Mouse (Mus musculus): Measurements from ENCODE around the gene Mtch1.
"Not testable (repeated sequence)": the region's sequence is repeated elsewhere in the genome, so short reads cannot be mapped to it uniquely, and the experiment has no call there.

Gene Mtch1

DNA sequence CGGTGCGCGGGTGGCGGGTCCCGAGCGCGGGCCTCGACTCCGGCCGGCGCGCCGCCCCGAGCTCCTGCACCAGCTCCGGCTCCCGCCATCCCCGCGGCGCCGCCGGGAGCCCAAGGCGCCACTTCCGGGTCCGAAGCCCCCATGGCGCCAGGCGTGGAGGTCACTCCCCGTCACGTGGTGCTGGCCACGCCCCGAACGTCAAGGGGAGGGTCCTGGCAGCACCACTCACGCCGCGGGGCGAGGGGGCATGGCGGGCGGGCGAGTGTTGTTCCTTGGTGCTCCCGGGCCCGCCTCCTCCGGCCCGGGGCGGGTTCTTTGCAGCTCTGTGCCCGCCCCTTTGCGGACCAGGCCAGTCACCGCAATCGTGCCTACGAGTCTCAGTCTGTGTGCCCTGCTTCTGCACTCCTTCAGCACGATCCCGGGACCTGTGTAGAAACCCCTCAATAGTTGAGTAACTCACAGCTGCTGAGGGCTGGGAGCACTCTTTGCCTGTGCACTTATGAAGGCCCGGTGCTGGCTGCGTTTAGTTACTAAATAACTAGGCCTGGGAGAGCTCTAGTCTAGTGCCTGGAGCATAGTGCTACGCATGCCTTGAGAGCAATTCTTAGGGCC lies at the start of gene Mtch1:
Mtch1 (minus strand) TSS at position 290 of the 612 bp plus-strand sequence.
- DNase-seq (ENCODE audit: low spot score): peak; percentile 97

GRCm38 (mm10) chr17:29396821-29397242 lies 49.1 kb upstream of the Mtch1 start:
- DNase-seq (ENCODE audit: low spot score): peak; percentile 87

GRCm38 (mm10) chr17:29396056-29396799 lies 48.5 kb upstream of the Mtch1 start:
- no peak for DNase-seq (ENCODE audit: low spot score)

DNA sequence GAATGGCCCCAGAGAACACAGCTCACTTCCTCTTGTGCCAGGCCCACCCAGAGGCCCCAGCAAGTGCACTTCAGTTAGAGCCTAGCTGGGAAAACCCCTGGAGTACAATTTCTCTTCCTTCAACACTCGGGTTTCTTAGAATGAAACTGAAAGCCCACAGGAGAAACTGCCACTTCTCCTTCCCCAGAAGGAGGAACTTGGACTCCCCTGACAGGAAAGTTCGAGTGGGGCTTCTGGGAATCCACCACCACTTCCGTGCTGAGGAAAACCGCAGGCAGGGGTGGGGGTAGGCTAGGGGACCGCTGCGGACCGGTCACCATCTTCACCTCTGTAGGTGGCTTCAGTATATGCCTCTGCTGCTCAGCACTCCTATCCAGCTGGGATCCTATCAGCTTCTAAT lies 47.6 kb upstream of the Mtch1 start:
- peak; percentile 21 for DNase-seq (ENCODE audit: low spot score)

DNA sequence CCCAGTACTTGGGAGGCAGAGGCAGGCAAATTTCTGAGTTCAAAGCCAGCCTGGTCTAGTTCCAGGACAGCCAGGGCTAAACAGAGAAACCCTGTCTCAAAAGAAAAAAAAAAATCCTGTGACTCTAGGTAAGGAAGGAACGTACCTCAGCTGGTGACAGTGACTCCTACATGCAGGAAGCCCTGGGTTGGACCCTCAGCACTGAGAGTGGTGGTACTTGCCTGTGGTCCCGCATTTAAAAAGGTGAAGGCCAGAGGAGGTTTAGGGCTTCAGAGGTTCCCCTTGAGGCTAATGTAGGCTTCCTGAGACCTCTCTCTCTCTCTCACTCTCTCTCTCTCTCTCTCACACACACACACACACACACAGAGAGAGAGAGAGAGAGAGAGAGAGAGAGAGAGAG lies 47.0 kb upstream of the Mtch1 start:
- DNase-seq (ENCODE audit: low spot score): not testable (repeated sequence)

GRCm38 (mm10) chr17:29394106-29394760 lies 46.5 kb upstream of the Mtch1 start:
- no peak for DNase-seq (ENCODE audit: low spot score)

- no peak for DNase-seq (ENCODE audit: low spot score)
Observed at GRCm38 (mm10) chr17:29393335-29394089, 45.8 kb upstream of the Mtch1 start.

GRCm38 (mm10) chr17:29391280-29391679 lies 43.5 kb upstream of the Mtch1 start:
- no peak for DNase-seq (ENCODE audit: low spot score)

- DNase-seq (ENCODE audit: low spot score): no peak
Observed at GRCm38 (mm10) chr17:29388978-29389377, 41.2 kb upstream of the Mtch1 start.

DNA sequence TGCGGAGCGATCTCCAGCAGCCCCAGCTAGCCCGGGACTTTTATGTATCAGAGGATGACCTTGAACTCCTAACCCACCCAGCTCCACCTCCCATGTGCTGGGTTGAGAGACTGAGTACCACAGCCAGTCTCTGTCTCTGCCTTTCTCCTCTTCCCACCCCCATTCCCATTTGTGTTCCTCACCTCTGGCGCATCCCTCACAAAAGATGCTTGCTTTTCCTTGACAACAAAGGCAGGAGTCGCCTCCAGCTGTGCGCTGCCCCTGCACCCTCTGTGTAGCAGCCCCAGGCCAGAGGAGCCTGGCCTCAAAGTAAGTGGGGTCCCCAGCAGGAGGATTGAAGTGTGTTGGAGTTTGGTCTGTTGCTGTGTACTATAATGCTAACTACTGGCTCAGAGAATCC lies 38.0 kb upstream of the Mtch1 start:
- DNase-seq (ENCODE audit: low spot score): no peak

DNA sequence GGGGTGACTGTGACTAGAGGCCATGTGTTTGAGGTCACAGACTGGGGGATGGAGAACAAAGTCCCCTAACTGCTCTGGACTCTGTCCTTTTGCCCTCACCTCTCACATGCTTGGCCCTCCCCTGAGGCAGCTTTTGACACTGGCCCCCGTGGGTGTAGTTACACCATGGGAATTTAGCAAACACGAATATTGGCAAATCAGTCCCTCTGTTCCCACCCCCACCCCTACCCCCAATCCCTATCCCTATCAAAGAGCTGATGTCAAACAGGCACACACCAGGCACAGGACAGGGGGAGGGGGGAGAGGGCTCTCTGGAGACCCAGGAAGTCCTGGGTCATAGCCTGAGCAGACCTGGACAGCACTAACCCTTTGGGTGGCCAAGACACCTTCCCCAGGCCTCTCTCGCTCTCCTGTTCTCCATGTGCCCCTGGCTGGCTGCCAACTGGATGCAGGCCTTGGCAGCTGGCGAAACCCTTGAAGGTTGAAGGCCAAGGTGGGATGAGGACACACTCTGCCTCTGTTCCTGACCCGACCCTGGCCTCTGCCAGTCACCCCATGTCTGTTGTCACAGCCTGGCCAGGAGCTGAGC lies 37.2 kb upstream of the Mtch1 start:
- DNase-seq (ENCODE audit: low spot score): no peak

DNA sequence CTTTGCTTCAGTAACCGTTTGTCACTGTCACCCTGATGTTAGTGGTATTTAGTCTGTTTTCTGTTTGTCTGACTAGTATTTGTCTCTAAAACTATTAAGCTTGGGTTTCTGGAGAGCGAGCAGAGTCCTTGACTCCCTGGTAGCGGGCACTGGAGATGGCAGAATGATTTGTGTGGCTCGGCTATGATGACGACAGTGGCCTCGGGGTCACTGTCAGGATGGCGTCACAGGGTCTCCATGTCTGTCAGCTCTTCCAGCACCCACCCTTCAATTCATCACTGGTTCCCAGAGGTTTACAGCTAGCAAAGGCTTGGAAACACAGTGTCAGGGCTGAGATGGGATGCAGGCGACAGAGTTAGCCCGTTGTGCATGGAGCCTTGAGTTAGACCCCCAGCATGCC lies 36.2 kb upstream of the Mtch1 start:
- no peak for DNase-seq (ENCODE audit: low spot score)

GRCm38 (mm10) chr17:29382417-29382816 lies 34.7 kb upstream of the Mtch1 start:
- DNase-seq (ENCODE audit: low spot score): no peak

- peak; percentile 79 for DNase-seq (ENCODE audit: low spot score)
Observed at GRCm38 (mm10) chr17:29381472-29381871, 33.7 kb upstream of the Mtch1 start.

GRCm38 (mm10) chr17:29380241-29380640 lies 32.5 kb upstream of the Mtch1 start:
- DNase-seq (ENCODE audit: low spot score): no peak

DNA sequence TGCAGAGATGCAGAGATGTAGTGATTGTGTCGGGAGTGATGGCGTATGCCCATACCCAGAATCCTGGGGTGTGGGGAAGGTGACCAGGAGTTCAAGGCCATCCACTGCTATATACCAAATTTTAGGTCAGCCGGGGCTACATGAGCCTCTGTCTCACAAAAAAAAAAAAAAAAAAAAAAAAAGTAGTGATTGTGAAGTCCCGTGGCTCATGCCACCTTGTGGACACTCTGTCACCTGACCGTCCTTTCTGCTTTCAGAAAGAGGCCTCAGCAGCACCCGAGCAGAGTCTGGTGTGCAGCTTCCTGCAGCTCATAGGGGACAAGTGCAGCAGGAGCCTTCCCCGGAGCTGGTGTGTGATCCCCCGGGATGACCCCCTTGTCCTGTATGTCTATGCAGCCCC lies 30.3 kb upstream of the Mtch1 start:
- no peak for DNase-seq (ENCODE audit: low spot score)

DNA sequence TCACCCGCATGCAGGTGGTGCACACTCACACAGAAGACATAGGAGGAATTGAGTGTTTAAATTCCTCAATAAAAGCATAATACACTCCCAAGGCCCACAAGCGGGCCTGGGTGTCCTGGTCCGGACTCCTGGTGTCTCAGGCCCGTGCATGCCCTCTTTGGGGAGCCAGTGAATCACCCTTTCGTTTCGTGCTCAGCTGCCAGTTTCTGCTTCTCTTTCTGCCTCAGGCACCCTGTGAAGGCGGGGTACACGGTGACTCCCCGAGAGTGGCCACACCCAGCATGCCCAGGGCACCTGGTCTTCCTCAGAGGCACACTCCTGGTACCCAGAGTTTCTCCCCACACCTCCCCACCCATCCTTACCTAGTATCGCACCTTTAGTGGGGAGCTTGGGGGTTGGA lies 28.1 kb upstream of the Mtch1 start:
- DNase-seq (ENCODE audit: low spot score): no peak

DNA sequence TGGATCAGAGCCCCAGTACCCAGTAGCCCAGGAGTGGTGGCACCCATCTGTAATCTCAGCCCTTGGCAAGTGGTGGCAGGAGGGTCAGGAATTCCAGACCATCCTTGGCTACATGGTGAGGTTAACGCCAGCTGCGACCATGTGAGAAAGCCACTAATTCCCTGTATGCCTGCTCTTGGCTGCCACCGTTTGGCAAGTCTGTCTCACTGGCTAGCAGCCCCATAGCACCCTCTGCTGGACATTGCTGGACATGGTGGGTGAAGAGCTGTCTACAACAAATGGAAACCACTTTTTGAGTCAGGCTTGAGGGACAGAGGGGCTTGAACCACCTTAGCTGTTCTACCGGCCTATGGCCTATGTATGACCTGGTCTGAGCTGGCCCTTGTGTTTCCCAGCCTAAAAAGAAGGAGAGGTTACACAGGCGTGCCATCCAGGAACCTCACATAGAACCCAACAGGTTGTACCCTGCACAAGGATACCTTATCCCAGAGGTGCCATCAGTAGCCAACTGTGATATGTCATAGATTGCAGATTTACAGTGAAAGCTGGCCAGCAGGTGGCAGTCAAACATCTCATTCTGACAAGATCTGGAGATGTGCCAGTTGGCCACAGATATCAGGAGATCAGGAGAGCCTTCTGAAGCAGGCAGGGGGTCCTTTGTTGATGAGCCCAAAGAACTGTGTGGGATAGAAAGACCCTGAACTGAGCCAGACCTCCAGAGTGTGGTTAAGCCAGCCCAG lies 23.4 kb upstream of the Mtch1 start:
- DNase-seq (ENCODE audit: low spot score): peak; percentile 87

DNA sequence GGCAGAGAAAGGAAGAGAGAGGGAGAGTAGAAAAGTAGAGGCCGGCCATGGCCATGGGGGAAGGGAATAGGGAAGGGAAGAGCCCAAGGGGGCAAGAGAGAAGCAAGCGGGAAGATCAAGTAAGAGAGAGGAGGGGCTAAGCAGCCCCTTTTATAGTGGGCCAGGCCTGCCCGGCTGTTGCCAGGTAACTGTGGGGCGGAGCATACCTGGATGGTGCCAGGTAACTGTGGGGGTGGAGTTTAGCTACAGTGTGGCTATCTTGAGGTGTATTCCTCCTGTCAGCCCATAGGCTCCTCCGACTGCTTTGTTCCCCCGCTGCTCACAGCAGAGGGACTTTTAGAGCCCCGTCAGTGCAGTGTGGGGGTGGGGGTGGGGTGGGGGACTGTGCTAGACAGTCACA lies 21.0 kb upstream of the Mtch1 start:
- no peak for DNase-seq (ENCODE audit: low spot score)

- no peak for DNase-seq (ENCODE audit: low spot score)
Observed at GRCm38 (mm10) chr17:29365105-29365621, 17.4 kb upstream of the Mtch1 start.

GRCm38 (mm10) chr17:29363109-29363508 lies 15.4 kb upstream of the Mtch1 start:
- DNase-seq (ENCODE audit: low spot score): no peak

Measured in c-Kit-positive CD71-positive TER-119-positive erythroid progenitor cells, embryonic 14.5 days (primary cell).